Mouse (Mus musculus): ENCODE data around the gene Aup1.
A peak's percentile ranks its signal among the peaks of the same experiment; 100 is the strongest.

Gene Aup1

DNA sequence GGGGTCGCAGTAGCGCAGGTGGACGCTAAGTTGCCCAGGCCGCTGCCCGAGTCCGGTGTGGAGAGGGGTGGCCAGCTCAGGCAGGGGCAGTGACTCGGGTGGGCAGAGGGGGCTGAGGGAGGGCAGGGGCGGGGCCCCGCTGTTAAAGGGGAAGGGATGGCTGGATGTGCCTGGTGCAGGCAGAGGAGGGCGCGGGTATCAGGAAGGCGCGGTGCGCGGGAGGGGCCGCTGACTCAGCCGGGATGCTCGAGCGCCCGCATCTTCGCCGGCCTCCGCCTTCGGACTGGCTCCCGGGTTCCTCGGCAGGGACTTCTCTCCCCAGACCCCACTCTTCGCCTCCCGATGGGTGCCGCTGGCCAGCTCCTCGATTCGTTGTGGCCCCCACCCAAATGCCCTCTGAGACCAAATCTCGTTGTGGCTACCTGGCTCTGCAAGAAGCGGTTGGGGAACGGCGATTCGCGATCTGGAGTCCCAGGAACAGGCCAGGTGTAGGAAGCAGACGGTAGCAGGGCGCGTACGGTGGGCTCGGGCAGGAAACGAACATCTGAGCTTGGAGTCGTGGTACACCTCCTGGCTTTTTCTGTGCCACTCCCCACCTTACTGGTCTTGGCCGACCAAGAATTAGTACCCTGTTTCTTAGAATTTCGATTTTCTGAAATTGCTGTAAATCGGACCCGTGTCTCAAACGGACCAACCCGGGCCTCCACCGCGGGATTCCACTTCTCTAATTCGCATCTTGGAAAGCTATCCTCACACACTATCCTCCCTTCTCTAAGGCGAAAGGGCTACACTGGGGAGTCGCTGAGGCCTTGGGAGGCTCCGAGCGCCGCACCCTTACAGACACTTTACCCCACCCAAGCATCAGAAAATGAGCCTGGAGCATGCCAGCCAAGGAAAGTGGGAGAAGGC, 16.2 kb downstream of the Aup1 start:
- DNase-seq = no peak

DNA sequence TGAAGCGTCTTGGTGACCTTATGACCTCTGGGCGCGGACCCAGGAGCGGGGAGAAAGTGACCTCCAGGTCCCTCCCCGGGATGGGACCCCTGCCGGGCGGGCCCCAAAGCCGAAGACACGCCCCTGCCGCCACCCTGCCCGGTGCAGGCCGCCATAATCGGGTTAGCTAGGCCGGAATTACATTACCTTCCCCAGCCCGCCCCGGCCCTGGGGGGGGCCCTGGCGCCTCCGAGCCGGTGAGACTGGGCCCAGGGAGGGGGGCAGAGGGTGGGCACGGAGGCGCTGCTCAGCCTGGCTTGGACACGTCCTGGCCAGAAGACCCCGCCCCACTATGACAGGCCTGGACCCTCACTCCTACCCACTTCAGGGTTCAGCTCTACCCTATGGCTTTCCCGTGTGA, 16.9 kb downstream of the Aup1 start:
- DNase-seq = no peak

DNA sequence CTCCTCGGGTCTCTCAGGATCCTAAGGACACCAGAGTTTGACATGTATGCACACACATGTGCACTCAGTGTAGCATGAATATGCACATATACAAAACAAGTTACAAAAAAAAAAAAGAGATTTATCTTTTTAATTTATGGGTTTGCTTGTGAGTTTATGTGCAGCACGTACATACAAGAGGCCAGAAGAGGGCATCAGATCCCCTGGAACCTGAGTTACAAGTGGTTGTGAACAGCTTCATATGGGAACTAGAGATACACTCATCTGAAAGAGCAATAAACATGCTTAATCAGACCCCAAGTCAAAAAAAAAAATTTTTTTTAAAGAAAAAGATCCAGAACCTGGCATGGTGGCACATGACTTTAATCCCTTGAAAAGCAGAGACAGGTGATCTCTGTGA, 20.7 kb downstream of the Aup1 start:
- DNase-seq = no peak

DNA sequence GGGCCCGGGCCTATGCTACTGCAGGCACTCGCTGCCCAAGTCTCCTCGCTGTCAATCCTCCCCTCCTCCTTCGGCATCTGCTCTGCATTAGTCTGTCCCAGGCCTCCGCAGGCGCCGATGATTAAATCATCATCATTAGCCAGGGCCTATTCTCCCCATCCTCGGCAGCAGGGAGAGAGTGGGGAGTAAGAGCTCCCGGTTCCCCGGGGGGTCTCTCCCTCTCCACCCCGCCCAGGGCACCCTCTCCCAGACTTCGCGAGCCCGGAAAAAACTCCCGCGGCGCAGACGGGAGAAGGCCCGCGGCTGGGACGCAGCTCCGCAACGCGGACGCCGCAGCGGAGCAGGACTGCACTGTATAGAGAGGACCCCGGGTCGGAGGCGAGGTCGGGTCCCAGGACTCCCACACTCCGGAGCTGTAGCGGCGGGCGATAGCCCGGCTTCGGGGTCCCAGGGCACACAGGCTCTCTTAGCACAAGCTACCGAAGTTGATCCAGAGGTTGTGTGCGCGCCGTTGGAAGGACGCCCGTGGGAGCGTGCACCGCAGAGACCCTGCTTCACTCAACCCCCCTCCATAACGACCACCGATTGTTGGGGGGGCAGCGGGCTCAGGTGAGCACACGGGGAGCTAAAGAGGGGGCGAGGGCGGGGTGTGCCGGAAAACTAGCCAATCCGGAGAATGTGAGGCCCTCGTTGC, 23.5 kb downstream of the Aup1 start, which contains the start of gene Pcgf1:
Gene Pcgf1 (plus strand): TSS at position 240 of the 694 bp plus-strand sequence.
- peak; percentile 32 for DNase-seq

DNA sequence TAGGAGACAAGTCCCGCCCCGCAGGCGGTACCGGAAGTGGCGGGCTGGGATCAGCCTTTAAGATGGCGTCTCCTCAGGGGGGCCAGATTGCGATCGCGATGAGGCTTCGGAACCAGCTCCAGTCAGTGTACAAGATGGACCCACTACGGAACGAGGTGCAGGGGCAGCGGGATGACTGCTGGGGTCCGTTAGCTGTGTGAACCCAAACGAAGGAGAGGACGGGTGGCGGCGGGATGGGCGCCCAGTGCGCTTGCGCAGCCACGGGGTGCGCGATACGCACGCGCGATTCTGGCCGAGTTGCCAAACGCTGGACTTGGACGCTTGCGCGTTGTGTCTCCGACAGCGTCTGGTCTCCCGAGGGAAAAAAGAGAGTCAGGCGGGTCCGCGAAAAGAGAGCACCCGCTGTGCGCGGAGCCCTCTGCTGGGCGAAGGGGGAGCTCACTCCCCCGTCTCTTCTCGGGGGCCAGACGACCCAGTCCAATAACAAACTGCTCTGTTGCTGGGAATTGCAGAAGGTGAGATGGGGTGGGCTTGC, 24.1 kb downstream of the Aup1 start:
- peak; percentile 100 for DNase-seq

DNA sequence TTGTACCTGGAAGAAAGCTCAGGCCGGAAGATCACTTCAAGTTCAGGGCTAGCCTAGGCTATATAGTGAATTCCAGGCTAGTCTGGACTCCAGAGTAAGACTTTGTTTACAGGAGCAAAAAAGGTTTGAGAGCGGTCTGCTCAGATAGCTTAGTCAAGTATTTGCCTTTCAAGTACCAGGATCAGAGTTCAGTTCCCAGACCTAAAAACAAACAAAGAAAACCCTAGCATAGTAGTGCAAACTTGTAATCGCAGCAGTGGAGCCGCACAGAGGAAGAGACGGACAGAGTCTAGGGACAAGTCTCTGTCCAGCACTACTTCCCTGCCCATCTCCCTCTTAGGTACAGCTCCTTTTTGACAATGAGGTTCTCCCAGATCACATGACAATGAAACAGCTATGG, 25.9 kb downstream of the Aup1 start:
- DNase-seq = no peak

DNA sequence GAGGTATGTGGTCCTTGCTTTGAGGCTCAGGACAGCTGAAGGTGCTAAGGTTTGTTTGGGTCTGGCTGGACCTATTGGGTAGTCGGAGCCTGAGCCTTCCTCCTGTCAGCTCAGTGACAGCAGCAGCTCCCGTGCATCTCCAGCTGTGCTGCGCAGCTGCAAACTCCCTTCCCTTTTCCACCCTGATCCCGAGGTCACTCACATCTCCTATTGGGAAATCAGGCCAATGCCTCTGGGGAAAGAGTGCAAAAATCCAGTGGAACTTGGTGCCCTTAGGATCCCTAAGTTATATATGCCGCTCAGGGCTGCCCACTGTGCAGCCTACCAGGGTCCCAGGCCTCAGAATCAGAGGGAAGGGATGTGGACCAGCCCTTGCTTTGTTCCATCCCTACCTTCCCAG, 29.2 kb downstream of the Aup1 start:
- DNase-seq = no peak

DNA sequence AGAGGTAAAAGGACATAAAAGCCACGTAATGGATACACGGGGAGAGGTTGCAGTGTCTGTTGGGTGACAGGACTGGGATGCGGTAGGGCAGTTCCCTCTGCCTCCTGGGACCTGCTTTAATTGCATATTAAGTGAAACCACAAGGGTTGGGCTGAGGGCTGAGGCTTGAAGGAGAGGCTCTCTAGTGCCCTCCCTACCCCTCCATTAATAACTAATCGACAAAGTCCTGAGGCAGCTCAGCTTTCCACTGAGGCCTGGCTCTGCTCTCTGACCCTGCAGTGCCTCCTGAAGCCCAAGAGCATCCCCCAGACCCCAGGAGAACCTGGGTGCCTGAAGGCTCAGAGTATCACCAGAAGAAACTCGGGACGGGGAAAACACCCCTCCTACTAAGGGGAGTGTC, 30.2 kb downstream of the Aup1 start:
- no peak for DNase-seq

DNA sequence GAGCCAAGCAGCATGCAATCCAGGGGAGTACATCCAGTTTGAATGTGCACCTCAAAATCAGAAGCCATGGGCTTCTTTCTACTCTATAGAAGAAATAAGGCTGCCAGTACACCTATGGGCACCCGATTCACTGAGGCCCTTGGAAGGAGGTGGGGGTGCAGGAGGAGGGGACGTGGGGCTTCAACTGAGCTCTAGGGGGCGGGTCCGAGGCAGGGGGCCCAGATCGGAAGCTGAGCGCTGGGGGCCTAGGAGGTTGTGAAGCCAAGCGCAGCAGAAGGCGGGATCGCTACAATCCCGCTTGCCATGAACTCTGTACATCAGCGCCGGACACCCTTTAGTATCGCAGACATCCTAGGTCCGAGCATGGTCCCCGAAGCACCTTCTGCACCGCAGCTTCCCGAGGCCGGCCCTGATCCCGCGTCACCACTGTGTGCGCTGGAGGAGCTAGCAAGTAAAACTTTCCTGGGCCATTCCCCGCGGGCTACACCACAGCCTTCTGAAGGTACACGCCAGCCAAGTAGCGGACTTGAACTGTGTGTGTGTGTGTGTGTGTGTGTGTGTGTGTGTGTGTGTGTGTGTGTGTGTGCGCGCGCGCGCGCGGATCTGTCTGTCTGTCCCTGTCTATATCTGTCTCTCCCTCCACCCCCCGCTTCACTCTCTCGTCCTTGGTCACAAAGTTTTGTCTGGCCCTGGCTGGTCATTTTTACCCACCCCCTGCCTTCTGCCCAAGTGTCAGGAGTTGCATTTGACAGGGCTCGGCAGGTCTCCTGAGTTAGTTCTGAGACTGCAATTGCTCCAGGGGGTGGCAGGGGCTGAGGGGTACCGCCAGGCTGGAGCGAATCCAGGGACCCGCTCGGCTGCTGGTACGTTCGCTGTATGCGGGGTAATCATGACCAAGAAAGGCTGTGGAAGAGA, 32.1 kb downstream of the Aup1 start, which contains the start of gene Lbx2:
Gene Lbx2 (plus strand): TSS at position 247 of the 915 bp plus-strand sequence.
- DNase-seq = no peak

DNA sequence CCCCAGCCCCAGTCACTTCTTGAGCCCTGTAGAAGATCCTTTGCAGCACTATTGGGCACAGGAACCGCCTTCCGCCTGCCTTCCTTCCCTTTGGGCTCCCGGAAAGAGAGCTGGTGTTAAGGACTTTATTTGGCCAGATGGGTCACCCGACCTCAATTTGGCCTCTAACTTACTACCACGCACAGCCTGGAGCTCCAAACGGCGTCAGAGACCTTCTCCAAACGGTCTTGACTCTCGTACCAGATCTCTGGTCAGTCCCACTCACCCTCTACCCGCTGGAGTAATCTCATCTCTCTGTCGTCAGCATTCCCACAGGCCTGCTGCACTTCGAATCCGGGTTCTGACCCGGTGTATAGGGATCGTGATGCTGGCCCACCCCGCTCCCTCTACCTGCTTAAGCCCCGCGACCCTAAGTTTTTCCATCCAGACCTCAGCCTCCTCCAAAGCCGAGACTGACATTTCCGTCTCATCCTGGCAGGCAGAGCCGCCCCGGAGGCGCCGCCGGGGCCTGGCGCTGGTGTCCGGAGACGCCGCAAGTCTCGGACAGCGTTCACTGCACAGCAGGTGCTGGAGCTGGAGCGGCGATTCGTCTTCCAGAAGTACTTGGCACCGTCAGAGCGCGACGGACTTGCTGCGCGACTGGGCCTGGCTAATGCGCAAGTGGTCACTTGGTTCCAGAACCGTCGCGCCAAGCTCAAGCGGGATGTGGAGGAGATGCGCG, 33.0 kb downstream of the Aup1 start:
- DNase-seq = no peak

DNA sequence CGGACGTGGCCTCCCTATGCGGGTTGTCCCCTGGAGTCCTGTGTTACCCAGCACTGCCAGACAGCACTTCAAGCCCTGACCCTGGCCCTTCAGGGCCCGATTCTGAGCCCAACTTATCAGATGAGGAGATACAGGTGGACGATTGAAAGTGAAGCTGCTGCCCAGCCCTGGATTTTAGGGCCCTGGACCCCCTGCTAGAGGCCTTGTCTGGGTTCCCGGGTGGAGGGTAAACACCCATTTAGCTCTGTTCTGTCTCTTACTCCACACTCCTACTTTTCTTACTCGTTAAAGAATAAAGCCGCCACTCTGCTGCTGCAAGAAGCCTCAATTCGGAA, 33.6 kb downstream of the Aup1 start:
- no peak for DNase-seq

DNA sequence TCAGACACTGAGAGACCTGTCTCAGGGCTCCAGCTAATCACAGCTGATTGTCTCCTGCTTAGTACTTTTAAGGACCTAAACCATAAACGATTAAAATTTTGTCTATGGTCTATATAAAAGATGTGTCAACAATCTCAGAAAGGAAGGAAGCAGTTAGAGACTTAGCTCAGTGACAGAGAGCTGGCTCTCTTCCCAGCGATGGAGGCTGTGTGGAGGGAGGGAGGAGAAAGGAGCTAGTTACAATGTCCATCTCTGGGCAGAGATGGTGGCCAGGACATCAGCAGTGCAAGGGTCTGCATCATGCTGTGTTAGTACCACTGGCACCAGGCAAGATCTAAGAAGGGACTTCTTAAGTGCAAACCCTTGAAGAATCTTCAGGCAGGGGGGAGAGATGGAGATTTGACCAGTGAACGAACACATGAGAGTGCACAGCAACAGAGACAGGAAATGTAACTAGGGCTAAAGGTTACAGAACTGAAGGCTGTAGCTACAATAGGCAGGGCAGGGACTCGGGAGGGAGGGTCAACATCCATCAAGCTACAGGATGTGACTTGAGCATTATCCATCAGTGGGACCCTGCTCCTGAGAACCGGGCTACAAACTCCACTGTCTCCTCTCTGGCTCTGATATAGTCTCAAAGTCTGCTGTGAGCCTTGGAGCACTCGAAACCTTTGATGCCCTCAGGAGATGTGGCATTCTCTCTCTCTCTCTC, 38.3 kb downstream of the Aup1 start:
- DNase-seq = no peak

DNA sequence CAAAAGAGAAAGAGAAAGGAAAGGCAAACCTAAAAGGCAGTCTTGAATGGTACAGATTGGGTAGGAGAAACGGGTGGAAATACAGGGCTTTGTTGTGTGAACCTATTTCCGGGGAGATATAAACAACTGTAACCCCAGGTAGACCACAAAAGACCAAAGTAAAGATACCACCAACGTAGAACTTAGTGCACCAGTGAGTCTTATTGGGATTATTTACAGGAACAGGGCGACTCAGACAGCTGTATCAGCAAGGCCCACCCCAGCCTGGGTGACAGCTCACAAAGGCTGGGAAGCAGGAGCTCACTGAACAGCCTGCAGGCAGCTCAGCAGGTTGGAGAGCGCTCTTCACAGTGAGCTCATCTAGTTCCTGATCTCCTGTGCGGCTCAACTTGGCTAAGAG, 41.6 kb downstream of the Aup1 start:
- no peak for DNase-seq

DNA sequence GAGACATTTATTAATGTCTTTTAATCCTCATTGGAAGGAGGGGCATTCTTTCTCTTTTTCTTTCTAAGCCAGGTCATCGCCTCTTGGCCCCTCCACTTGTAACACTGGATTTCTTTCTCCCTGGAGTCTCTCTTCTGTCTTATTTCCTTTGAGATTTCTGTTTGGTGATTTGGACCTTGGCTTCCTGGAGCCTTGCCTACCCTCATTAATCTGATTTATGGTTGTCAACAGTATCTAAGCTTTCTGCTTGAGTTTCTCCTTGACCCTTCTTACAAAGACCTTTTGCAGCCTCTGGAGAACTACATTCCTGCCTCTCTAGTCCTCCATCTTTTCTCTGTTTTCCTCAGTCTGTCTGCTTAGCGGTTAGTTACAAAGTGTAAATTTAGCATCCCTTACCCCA, 44.1 kb downstream of the Aup1 start:
- DNase-seq = no peak

DNA sequence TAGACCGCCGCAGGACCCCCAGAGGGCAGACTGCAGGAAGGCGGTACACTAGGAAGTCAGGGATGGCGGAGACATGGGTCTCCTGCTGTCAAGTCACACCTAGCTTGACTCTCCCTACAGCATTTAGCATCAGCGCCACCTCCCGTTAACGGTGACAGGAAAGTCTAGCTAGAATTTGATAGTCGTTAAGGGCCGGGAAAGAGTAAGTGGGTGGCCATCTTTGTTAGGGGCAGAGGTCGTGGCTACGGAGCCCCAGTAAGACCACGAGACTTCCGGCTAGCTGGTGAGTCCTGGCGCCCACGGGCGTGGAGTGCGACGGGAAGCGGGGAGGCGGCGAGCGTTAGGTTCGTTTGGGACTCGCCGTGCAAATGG, 47.0 kb downstream of the Aup1 start, which contains the start of the genes Ccdc142 and Gm42688:
Gene Ccdc142 (plus strand): TSS at position 286 of the 372 bp plus-strand sequence.
Gene Gm42688 (plus strand): TSS at position 302 of the 372 bp plus-strand sequence.
- DNase-seq = peak; percentile 83

DNA sequence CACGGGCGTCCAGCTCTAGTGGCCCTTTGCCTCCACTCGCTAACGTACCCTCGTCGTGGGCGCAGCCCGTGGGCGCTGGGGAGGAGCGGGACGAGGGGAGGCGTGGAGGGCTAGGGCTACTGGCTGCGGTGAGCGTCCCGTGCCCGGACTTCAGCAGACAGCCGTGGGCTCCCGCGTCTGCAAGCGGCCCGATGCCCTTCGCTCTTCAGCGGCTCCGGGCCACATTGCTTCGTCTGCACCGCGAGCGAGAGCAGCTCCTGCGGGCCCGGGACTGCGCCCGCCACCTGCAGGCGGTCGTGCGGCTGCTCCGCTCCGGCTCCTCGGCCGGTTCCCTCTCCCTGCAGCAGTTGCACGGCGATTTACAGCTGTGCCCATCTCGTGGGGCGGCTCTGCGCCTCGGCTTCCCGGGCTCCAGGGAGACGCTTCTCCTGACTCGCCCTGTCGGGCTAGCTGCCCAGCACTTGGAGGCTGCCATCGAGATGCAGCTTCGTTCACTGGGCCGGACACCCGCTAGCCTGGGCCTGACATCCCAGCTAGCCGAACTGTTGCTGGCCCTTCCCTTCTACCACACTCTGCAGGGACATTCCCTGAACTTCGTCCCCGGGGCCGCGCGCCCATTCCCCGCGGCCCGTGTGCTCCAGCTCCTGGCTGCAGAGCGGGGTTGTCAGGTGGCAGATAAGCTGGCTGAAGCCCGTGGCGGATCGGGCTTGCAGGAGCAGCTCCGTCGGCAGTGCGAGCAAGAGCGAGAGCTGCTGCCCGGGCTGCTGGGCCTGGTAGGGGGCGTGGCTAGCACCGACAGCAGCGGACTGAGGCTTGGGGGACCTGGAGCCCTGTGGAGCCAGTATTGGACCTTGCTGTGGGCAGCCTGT, 47.6 kb downstream of the Aup1 start:
- peak; percentile 64 for DNase-seq

DNA sequence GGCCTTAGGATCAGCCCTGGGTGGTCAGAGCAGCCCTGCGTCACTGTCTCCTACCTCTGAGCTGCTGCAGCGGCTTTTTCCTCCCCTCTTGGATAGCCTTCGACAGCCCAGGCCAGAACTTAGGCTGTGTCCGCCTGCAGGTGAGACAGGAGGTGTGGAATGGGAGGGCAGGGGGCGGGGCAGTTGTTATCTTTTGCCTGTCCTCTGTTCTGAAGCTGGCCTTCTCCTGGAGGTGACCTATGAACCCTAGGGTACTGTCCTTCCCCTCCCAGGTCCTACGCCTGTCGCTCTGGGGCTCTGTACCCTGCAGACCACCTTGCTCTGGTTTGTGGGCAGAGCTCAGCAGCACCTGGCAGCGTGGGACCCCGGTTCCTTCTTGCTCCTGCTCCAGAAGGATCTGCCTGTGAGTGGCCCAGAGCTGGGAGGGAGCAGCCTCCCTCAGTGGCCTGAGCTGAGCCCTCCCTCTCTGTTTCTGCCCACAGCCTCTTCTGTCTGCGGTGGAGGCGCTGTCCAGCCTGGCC, 48.9 kb downstream of the Aup1 start:
- no peak for DNase-seq

DNA sequence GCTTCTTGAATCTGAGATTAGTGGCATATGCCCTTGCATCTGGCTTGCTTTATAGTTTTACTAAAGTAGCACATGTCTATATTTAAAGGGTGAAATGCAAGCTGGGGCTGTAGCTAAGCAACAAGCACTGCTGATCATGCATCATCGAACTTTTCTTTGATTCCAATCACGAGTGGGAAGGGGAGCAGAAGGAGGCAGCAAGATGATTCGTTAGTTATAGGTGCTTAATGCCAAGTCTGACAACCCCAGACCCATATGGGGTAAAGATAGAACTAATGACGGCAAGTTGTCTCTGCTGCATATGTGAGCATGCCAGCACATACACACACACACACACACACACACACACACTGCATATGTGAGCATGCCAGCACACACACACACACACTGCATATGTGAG, 49.8 kb downstream of the Aup1 start:
- DNase-seq = no peak

All from right cerebral cortex, postnatal 14 days (tissue).